Mouse (Mus musculus) frontal cortex, adult (tissue): ENCODE measurements around the gene Vmn1r183.
"Not testable (repeated sequence)": the region's sequence is repeated elsewhere in the genome, so short reads cannot be mapped to it uniquely, and the experiment has no call there.

Experiments
- ATAC-seq: cut with Nextera tagmentation; 2 replicates; pipeline ENCODE4 v1.9.2; 2017; ENCODE audit warnings: mild to moderate bottlenecking, moderate library complexity, mixed read lengths; ENCODE audit not compliant: low TSS enrichment

The Vmn1r183 gene

GRCm38 (mm10) chr7:24052660-24053304, at the start of gene Vmn1r183:
Gene Vmn1r183 (plus strand): TSS chr7:24053254.
- no peak for ATAC-seq

- ATAC-seq, result not testable (repeated sequence)
Measured at GRCm38 (mm10) chr7:24074424-24074823, 21.4 kb downstream of the Vmn1r183 start.

GRCm38 (mm10) chr7:24081634-24082431, 28.8 kb downstream of the Vmn1r183 start, which contains the start of gene Zfp180:
Gene Zfp180 (plus strand): TSS chr7:24081924.
- peak; percentile 97 for ATAC-seq

DNA sequence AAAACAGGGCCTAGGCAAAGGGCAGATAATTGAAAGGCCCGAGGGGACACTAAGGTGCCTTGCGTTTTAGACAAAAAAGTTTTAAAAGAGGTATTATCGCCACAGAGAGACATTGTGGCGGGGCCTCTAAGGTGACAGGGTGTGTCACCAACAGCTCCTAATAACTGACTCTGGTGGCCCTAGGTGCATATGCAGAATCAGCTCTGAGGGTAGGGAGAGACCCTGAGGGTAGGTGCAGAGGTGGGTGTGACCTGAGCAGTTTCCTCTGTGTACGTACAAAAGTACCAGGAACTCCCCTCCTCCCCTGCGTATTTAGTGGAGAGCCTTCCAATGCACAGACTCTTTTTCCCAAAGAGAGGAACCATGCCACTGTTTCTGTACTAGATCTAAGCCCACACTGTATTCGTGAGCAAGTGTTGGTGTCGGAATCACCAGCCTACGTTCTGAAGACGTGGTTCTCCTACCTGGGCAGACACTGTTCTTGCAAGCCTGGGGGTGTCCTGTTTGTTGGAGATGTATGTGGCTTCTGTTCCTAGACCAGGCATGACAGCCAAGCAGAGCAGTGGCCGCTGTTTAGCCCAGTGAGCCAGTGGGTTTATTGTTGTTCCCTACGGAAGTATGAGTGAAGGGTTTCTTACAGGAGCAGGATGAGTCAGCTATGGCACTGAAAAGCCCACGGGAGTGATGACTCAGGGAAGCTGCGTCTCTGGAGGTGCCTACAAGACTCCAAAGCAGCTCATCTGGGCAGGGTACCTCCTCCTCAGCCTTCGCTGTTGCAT, 29.6 kb downstream of the Vmn1r183 start:
- ATAC-seq, result peak; percentile 66; the same call in 1 of the 2 replicates

DNA sequence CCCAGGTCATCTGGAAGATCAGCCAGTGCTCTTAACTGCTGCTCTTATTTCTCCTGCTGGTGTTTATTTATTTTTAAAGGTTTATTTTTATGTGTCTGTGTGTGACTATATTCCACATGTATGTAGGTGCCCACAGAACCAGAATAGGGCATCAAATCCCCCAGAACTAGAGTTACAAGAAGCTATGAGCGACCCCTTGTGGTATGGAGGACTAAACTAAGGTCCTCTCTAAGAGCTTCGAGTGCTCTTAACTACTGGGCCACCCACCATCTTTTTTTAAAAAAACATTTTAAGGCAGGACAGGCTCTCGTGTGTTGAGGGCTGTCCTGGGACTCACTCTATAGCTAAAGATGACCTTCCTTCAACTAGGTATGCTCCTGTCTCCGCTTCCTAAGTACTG, 33.8 kb downstream of the Vmn1r183 start:
- ATAC-seq, result no peak

DNA sequence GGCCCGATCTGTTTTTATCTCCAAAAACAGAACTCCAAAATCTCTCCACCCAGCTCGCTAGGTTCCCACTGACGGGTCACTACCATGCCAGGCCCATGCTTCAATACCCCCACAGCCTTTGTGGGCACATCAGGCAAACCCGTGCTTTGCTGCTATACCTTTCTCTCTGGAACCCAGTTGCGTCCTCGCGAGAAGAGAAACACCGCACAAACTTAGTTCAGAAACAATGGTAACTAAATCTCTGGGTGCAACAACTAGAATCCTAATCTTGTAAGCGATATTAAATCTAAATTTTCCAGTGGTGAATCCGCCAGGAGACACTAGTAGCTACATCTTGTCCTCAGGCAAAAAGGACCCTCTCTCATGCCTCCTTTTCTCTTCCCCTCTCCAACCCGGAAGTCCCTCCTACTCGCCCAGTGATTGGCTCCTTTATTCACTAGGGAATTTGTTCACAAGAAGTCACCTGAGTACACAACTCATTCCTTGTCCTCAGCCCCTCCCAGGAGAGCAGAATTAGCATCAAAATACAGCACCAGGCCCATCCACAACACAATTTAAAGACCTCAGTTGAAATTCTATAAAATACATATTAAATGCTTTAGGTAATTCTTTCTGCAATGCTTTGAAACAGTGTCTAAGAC, 34.6 kb downstream of the Vmn1r183 start:
- no peak for ATAC-seq

GRCm38 (mm10) chr7:24104403-24104802, 51.3 kb downstream of the Vmn1r183 start:
- no peak for ATAC-seq

- ATAC-seq, result no peak
Measured at GRCm38 (mm10) chr7:24105144-24105703, 52.2 kb downstream of the Vmn1r183 start.

- no peak for ATAC-seq
Measured at GRCm38 (mm10) chr7:24110839-24111238, 57.8 kb downstream of the Vmn1r183 start.

DNA sequence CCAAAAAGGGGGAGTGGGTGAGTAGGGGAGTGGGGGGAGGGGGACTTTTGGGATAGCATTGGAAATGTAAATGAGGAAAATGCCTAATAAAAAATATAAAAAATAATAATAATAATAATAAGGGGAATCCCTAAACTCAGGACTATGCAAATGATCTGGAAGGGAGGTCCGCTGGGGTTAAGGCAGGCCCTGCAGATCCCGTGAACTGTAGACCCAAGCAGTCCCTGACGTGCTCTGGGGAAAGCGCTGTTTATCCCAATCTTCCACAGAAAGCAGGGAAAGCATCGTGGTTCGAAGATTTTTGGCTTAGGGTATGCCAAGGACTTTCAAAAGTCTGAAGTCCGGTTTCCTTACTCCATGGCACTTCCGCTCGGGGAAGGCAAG, 58.7 kb downstream of the Vmn1r183 start:
- ATAC-seq, result no peak

DNA sequence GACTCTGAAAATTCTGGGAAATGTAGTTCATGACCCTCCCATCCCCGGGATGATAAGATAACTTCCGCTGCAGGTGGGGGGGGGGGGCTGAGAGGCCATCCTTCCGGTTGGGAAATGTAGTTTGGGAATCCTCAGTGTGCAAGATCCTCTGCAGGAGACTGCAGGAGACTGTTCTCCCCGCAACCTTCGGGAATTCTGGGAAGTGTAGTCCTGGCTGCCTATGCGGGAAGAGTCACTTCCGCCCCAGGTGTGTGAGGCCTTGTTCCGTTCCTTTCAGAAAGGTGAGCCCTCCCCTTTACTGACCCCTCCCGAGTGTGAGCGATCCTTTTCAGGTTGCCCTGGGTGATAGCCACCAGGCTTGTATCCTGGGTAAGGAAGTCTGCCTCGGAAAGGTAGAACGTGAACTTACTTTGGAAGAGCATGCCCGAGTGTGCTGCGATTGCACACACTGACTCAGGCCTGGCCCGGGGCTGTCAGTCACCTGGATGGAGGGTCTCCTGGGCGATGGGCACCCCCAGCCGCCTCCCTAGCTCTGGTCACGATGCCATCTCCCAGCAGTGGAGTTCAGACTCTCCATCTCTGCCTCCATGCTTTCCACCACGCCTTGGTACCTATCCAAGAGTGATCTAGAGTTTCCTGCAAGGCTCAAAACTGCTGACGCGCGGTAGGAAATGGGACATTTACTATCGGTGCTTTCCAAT, 59.3 kb downstream of the Vmn1r183 start, which contains the start of gene Zfp112:
Zfp112 (plus strand) TSS at position 159 of the 701 bp plus-strand sequence.
- peak; percentile 99 for ATAC-seq

GRCm38 (mm10) chr7:24113001-24113400, 59.9 kb downstream of the Vmn1r183 start:
- ATAC-seq, result no peak
